Mouse (Mus musculus): ENCODE data around the gene Ccdc189. TPM values are rescaled to one million over a fixed set of nuclear protein-coding genes. Genes with fewer than 3 reads are reported as not detected.
A peak's percentile ranks its signal among the peaks of the same experiment; 100 is the strongest.

Ccdc189 gene
- polyA plus RNA-seq, 1 experiment from 2014 or later: 10.0 TPM

GRCm38 (mm10) chr7:127616336-127616735 is 27.9 kb upstream of the Ccdc189 start:
- no peak overlapping the region for H3K27ac ChIP-seq (ENCODE audit: low read length)
- 59% methylated on average over 1 of the region's 1 CpGs for WGBS
- H3K9ac ChIP-seq (replicated peaks; ENCODE audit: low read depth, low read length): no peak overlapping the region

DNA sequence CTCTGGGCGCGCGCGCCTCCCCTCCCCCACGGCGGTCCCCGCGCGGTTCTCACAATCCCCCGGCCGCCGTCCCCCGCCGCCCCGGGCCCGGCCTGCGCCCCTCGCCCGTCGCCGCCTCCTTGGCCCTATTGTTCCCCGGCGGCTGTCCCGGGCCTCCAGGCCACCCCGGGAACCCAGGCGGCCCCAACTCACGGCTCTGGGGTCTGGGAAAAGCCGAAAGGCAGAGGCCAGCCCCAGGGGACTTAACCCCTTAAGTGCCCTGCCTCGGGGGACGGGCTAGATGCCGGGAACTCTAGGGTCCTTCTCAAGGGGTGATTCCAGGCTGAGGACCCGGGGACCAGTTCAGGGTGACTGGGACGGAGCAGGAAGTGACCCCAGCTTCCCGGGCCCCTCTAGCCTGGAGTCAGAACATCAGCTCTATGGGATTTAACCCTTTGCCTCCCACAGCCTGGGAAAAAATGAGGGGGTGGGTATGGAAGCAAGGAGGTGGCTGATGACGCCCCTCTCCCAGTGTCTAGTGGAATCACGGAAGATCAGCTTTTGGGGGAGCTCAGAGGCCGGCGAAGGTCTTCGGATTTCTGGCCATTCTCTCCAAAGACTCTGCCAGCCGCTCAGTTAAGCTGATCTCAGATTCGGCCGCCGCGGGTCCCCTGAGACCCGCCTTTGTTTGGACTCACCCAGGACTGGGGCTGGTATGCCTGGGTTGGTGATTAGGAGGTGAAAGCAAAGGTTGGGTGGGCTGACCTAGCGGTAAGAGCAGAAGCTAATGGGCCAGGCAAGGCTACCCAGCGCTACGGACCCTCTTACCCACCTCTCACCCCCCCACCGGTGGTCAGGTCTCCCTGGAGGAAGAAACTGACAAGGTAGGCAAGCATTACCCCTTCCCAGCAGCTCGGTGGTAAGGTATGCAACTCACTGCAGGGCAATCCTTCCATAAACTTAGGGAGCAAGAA is 26.8 kb upstream of the Ccdc189 start, which contains the start of gene Zfp629:
Gene Zfp629, minus strand, starts transcription at position 907 of the 953 bp plus-strand sequence.
- Histone ChIP-seq H3K27ac (ENCODE audit: low read length) (peak within 1 kb of the TSS; percentile 72), H3K4me2 (ENCODE audit: low read length) (peak within 1 kb of the TSS; percentile 90), H3K27me3 (replicated peaks; ENCODE audit: control insufficient read depth, insufficient read depth, low read length) (no peaks in the 10 kb centered on the region), H3K9ac (replicated peaks; ENCODE audit: low read depth, low read length) (peak within 1 kb of the TSS; percentile 95), H3K9me3 (ENCODE audit: control insufficient read depth, low read length) (no peaks in the 10 kb centered on the region), H3K36me3 (ENCODE audit: control insufficient read depth, insufficient read depth) (peaks cover 18% of the 10 kb centered on the region), H3K4me3 (replicated peaks; ENCODE audit: low read length) (peak within 1 kb of the TSS; percentile 100), H3K4me1 (replicated peaks; ENCODE audit: control insufficient read depth, insufficient read depth, low read length) (peaks cover 25% of the 10 kb centered on the region)
- ATAC-seq: peak; percentile 92
- under 1% methylated on average over 42 of the region's 50 CpGs for WGBS

More at GRCm38 (mm10) chr7:127616336-127616735, 27.9 kb upstream of the Ccdc189 start:
- Histone ChIP-seq H3K4me3 (replicated peaks; ENCODE audit: low read length) (no peak overlapping the region), H3K4me2 (ENCODE audit: low read length) (peak overlapping the region; percentile 90), H3K4me1 (replicated peaks; ENCODE audit: control insufficient read depth, insufficient read depth, low read length) (peaks cover 25% of the 10 kb centered on the region), H3K27me3 (replicated peaks; ENCODE audit: control insufficient read depth, insufficient read depth, low read length) (no peaks in the 10 kb centered on the region), H3K9me3 (ENCODE audit: control insufficient read depth, low read length) (no peaks in the 10 kb centered on the region), H3K36me3 (ENCODE audit: control insufficient read depth, insufficient read depth) (peaks cover 8% of the 10 kb centered on the region)
- ATAC-seq: no peak

DNA sequence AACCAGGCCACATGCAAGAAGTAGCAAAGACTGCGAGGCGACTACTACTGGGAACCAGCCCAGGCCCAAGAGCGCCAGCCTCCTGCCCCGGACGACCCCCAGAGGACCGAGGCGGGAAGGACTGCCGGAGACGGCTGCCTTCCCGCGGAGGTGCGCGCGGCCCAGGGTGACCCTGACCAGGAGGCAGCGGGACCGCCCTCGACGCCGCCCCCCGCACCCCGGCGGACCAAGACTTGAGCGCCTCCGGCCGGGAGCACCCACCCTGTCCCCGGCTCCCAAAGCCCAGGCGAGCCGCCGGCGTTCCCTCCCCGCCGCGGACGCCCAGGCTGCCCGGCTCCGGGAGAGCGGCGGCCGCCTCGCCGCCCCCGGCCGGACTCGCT is 26.1 kb upstream of the Ccdc189 start:
- no peaks in the 10 kb centered on the region for H3K9me3 ChIP-seq (ENCODE audit: control insufficient read depth, low read length)
- H3K4me3 ChIP-seq (replicated peaks; ENCODE audit: low read length): peak overlapping the region; percentile 100
- peaks cover 25% of the 10 kb centered on the region for H3K4me1 ChIP-seq (replicated peaks; ENCODE audit: control insufficient read depth, insufficient read depth, low read length)
- H3K27ac ChIP-seq (ENCODE audit: low read length): peak overlapping the region; percentile 72
- H3K4me2 ChIP-seq (ENCODE audit: low read length): peak overlapping the region; percentile 90
- peak overlapping the region; percentile 95 for H3K9ac ChIP-seq (replicated peaks; ENCODE audit: low read depth, low read length)
- peaks cover 22% of the 10 kb centered on the region for H3K36me3 ChIP-seq (ENCODE audit: control insufficient read depth, insufficient read depth)
- no peaks in the 10 kb centered on the region for H3K27me3 ChIP-seq (replicated peaks; ENCODE audit: control insufficient read depth, insufficient read depth, low read length)
- ATAC-seq: peak; percentile 18; the same call in 1 of the 2 replicates
- 0% methylated on average over 35 of the region's 44 CpGs for WGBS

- H3K27me3 ChIP-seq (replicated peaks; ENCODE audit: control insufficient read depth, insufficient read depth, low read length): no peaks in the 10 kb centered on the region
- peaks cover 22% of the 10 kb centered on the region for H3K36me3 ChIP-seq (ENCODE audit: control insufficient read depth, insufficient read depth)
- no peaks in the 10 kb centered on the region for H3K9me3 ChIP-seq (ENCODE audit: control insufficient read depth, low read length)
- peak overlapping the region; percentile 95 for H3K9ac ChIP-seq (replicated peaks; ENCODE audit: low read depth, low read length)
- H3K27ac ChIP-seq (ENCODE audit: low read length): no peak overlapping the region
- peaks cover 25% of the 10 kb centered on the region for H3K4me1 ChIP-seq (replicated peaks; ENCODE audit: control insufficient read depth, insufficient read depth, low read length)
- WGBS: 15% methylated on average over 8 of the region's 8 CpGs
- H3K4me3 ChIP-seq (replicated peaks; ENCODE audit: low read length): peak overlapping the region; percentile 100
- peak overlapping the region; percentile 90 for H3K4me2 ChIP-seq (ENCODE audit: low read length)
- ATAC-seq: no peak
Observed at GRCm38 (mm10) chr7:127614091-127614490, 25.7 kb upstream of the Ccdc189 start.

GRCm38 (mm10) chr7:127613501-127613900 is 25.1 kb upstream of the Ccdc189 start:
- peaks cover 25% of the 10 kb centered on the region for H3K4me1 ChIP-seq (replicated peaks; ENCODE audit: control insufficient read depth, insufficient read depth, low read length)
- H3K4me3 ChIP-seq (replicated peaks; ENCODE audit: low read length): no peak overlapping the region
- H3K36me3 ChIP-seq (ENCODE audit: control insufficient read depth, insufficient read depth): peaks cover 25% of the 10 kb centered on the region
- no peak overlapping the region for H3K27ac ChIP-seq (ENCODE audit: low read length)
- no peaks in the 10 kb centered on the region for H3K9me3 ChIP-seq (ENCODE audit: control insufficient read depth, low read length)
- 82% methylated on average over 8 of the region's 8 CpGs for WGBS
- no peak overlapping the region; the same call in 1 of the 2 replicates for H3K9ac ChIP-seq (replicated peaks; ENCODE audit: low read depth, low read length)
- no peaks in the 10 kb centered on the region for H3K27me3 ChIP-seq (replicated peaks; ENCODE audit: control insufficient read depth, insufficient read depth, low read length)
- no peak for ATAC-seq
- no peak overlapping the region; the same call in 1 of the 2 replicates for H3K4me2 ChIP-seq (ENCODE audit: low read length)

DNA sequence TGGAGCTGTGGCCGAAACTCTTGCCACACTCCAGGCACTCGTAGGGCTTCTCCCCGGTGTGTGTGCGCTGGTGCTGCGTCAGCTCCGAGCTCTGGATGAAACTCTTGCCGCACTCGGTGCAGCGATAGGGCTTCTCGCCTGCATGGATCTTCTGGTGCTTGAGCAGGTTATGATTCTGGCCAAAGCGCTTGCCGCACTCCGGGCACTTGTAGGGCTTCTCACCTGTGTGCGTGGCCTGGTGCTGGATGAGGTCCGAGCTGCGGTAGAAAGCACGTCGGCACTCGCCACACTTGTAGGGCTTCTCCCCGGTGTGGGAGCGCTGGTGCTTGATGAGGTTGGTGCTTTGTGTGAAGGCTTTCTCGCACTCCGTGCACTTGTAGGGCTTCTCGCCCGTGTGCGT is 23.2 kb upstream of the Ccdc189 start:
- Histone ChIP-seq H3K9me3 (ENCODE audit: control insufficient read depth, low read length) (no peaks in the 10 kb centered on the region), H3K27ac (ENCODE audit: low read length) (no peak overlapping the region), H3K4me3 (replicated peaks; ENCODE audit: low read length) (no peak overlapping the region), H3K9ac (replicated peaks; ENCODE audit: low read depth, low read length) (no peak overlapping the region), H3K27me3 (replicated peaks; ENCODE audit: control insufficient read depth, insufficient read depth, low read length) (no peaks in the 10 kb centered on the region), H3K4me2 (ENCODE audit: low read length) (no peak overlapping the region), H3K36me3 (ENCODE audit: control insufficient read depth, insufficient read depth) (peaks cover 33% of the 10 kb centered on the region), H3K4me1 (replicated peaks; ENCODE audit: control insufficient read depth, insufficient read depth, low read length) (peaks cover 20% of the 10 kb centered on the region)
- 95% methylated on average over 26 of the region's 26 CpGs for WGBS
- ATAC-seq: no peak

- peaks cover 35% of the 10 kb centered on the region for H3K36me3 ChIP-seq (ENCODE audit: control insufficient read depth, insufficient read depth)
Observed at GRCm38 (mm10) chr7:127611011-127611410, 22.6 kb upstream of the Ccdc189 start.

GRCm38 (mm10) chr7:127607150-127607549 is 18.8 kb upstream of the Ccdc189 start:
- ATAC-seq: no peak
- Histone ChIP-seq H3K27ac (ENCODE audit: low read length) (no peak overlapping the region), H3K36me3 (ENCODE audit: control insufficient read depth, insufficient read depth) (peaks cover 34% of the 10 kb centered on the region), H3K4me3 (replicated peaks; ENCODE audit: low read length) (no peak overlapping the region), H3K4me1 (replicated peaks; ENCODE audit: control insufficient read depth, insufficient read depth, low read length) (no peaks in the 10 kb centered on the region), H3K9me3 (ENCODE audit: control insufficient read depth, low read length) (no peaks in the 10 kb centered on the region), H3K4me2 (ENCODE audit: low read length) (no peak overlapping the region), H3K27me3 (replicated peaks; ENCODE audit: control insufficient read depth, insufficient read depth, low read length) (no peaks in the 10 kb centered on the region), H3K9ac (replicated peaks; ENCODE audit: low read depth, low read length) (no peak overlapping the region)
- 87% methylated on average over 6 of the region's 6 CpGs for WGBS

More at GRCm38 (mm10) chr7:127611011-127611410, 22.6 kb upstream of the Ccdc189 start:
- Histone ChIP-seq H3K27ac (ENCODE audit: low read length) (no peak overlapping the region), H3K9me3 (ENCODE audit: control insufficient read depth, low read length) (no peaks in the 10 kb centered on the region), H3K4me1 (replicated peaks; ENCODE audit: control insufficient read depth, insufficient read depth, low read length) (peaks cover 14% of the 10 kb centered on the region), H3K4me3 (replicated peaks; ENCODE audit: low read length) (no peak overlapping the region), H3K27me3 (replicated peaks; ENCODE audit: control insufficient read depth, insufficient read depth, low read length) (no peaks in the 10 kb centered on the region), H3K9ac (replicated peaks; ENCODE audit: low read depth, low read length) (no peak overlapping the region), H3K4me2 (ENCODE audit: low read length) (no peak overlapping the region)
- ATAC-seq: no peak
- 96% methylated on average over 29 of the region's 29 CpGs for WGBS

DNA sequence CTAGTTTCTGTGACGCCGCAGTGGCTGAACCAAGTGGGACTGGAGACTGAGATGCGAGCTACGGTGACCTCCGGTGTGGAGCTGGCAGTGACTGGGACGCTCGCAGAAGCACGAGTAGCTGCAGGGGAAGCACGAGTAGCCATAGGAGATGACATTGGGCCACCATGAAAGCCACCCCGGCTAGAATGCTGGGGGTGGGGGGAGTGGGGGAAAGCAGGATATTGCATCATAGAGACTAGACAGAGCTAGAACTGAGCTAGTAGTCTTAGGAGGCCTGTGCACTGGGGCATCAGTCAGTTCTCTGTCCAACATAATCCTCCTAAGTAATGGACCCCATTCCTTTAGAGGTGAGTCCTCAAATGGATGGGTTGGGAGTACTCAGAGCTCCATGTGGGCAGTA is 15.9 kb upstream of the Ccdc189 start:
- no peak overlapping the region for H3K4me2 ChIP-seq (ENCODE audit: low read length)
- WGBS: 85% methylated on average over 10 of the region's 10 CpGs
- H3K9me3 ChIP-seq (ENCODE audit: control insufficient read depth, low read length): no peaks in the 10 kb centered on the region
- peaks cover 30% of the 10 kb centered on the region for H3K36me3 ChIP-seq (ENCODE audit: control insufficient read depth, insufficient read depth)
- no peak overlapping the region for H3K27ac ChIP-seq (ENCODE audit: low read length)
- no peak overlapping the region for H3K9ac ChIP-seq (replicated peaks; ENCODE audit: low read depth, low read length)
- ATAC-seq: no peak
- no peak overlapping the region for H3K4me3 ChIP-seq (replicated peaks; ENCODE audit: low read length)
- H3K4me1 ChIP-seq (replicated peaks; ENCODE audit: control insufficient read depth, insufficient read depth, low read length): no peaks in the 10 kb centered on the region
- no peaks in the 10 kb centered on the region for H3K27me3 ChIP-seq (replicated peaks; ENCODE audit: control insufficient read depth, insufficient read depth, low read length)
